Mouse (Mus musculus) forebrain, embryonic 12.5 days (tissue): ENCODE measurements at regions not wholly inside any gene's neighbourhood (a gene's known extent, or its start where the extent isn't known, plus 50 kb on each side); places are given as distances from the start of the nearest gene placed in this dataset.

Experiments used
- ATAC-seq: fragments of 200-750 bp; cut with Nextera tagmentation; 2 replicates; pipeline ENCODE4 v1.8.0; 2017; ENCODE audit warnings: moderate TSS enrichment; ENCODE audit not compliant: low FRiP score
- H3K27ac ChIP-seq: fragments of 300-500 bp; sonication (generic); 2 replicates; pipeline ENCODE4 v1.5.1; 2016; ENCODE audit warnings: mild to moderate bottlenecking
- H3K27me3 ChIP-seq: fragments of 300-500 bp; sonication (generic); 2 replicates; pipeline ENCODE4 v1.6.1; 2016; ENCODE audit warnings: mild to moderate bottlenecking
- H3K36me3 ChIP-seq: fragments of 300-500 bp; sonication (generic); replicated peaks from 2 replicates; pipeline ENCODE4 v1.6.1; 2016; ENCODE audit warnings: mild to moderate bottlenecking
- H3K4me1 ChIP-seq: fragments of 300-500 bp; sonication (generic); 2 replicates; pipeline ENCODE4 v1.6.1; 2016
- H3K4me2 ChIP-seq: fragments of 300-500 bp; sonication (generic); 2 replicates; pipeline ENCODE4 v1.6.1; 2016; ENCODE audit warnings: mild to moderate bottlenecking, moderate library complexity
- H3K4me3 ChIP-seq: fragments of 300-500 bp; sonication (generic); replicated peaks from 2 replicates; pipeline ENCODE4 v1.5.1; 2016; ENCODE audit warnings: mild to moderate bottlenecking
- H3K9ac ChIP-seq: fragments of 300-500 bp; sonication (generic); 2 replicates; pipeline ENCODE4 v1.6.1; 2016; ENCODE audit warnings: mild to moderate bottlenecking
- H3K9me3 ChIP-seq: fragments of 300-500 bp; sonication (generic); 2 replicates; pipeline ENCODE4 v1.6.1; 2016
- WGBS: fragments of 180-500 bp; shearing (Covaris S2); methylation state at CpG from one replicate; pipeline ENCODE4 v1.1.7; 2016; 5-methylcytosine and 5-hydroxymethylcytosine counted together

DNA sequence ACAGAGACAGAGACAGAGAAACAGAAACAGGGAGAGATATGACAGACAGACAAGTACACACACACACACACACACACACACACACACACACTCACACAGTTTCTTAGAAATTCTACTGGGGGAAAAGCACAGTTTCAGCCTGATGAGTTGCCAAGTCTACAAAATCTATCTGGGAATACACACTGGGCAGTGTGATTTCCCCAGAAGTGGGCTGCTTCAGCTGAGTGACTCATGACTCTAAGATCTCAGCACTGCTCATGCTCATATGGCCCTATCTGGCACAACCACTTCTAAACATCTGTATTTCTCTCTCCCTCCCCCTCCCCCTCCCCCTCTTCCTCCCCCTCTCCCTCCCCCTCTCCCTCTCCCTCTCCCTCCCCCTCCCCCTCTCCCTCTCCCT lies 204.5 kb upstream of the Foxq1 start:
- ATAC-seq: no peak
- H3K27me3 ChIP-seq: no peaks in the 10 kb centered on the region
- no peak overlapping the region for H3K4me3 ChIP-seq
- no peak overlapping the region for H3K9ac ChIP-seq
- no peaks in the 10 kb centered on the region for H3K9me3 ChIP-seq
- no peak overlapping the region for H3K4me2 ChIP-seq
- H3K4me1 ChIP-seq: no peaks in the 10 kb centered on the region
- no peak overlapping the region for H3K27ac ChIP-seq
- H3K36me3 ChIP-seq: no peaks in the 10 kb centered on the region

DNA sequence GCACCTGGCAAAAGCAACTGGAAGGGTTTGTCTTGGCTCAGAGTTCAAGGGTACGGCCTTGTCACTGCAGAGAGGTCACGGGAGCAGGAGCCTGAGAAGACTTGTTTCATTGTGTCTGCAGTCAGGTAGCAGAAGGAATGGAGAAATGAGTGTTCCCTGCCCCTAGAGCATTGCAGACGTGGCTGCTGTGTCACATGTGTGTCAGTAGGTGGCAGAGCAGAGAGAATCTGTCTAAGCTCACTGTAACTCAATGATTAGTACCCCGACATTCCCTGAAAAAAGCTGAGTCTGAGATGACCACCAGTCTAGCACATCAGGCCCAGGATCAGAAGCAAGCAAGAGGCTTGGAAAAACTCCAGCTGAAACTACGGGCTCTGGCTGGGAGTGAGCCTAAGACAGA lies 203.1 kb upstream of the Foxq1 start:
- no peak overlapping the region for H3K9ac ChIP-seq
- ATAC-seq: no peak
- no peaks in the 10 kb centered on the region for H3K36me3 ChIP-seq
- H3K4me2 ChIP-seq: no peak overlapping the region
- H3K27me3 ChIP-seq: no peaks in the 10 kb centered on the region
- WGBS: 78% methylated on average over 5 of the region's 5 CpGs
- no peak overlapping the region for H3K27ac ChIP-seq
- H3K9me3 ChIP-seq: no peaks in the 10 kb centered on the region
- no peak overlapping the region for H3K4me3 ChIP-seq
- no peaks in the 10 kb centered on the region for H3K4me1 ChIP-seq

DNA sequence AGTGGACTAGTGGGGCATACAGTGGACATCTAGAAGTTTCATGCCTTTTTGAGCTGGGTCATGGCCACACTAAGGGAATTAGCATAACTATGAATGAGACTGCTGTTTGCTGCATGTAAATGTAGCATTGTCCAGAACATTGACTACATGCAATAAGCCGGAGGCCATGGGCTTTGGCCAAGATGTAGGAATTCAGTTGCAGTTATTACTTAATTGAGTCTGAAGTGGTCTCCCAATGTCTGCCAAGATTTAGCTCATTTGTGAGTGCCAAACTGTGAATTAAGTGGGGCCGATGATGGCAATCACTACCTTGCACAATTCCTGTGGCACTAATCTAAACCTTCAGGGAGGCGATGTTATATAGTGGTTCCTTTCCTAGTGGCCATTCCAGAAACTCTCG lies 196.6 kb upstream of the Foxq1 start:
- no peak for ATAC-seq
- Histone ChIP-seq H3K27ac (no peak overlapping the region), H3K36me3 (no peaks in the 10 kb centered on the region), H3K9ac (no peak overlapping the region), H3K4me2 (no peak overlapping the region), H3K27me3 (no peaks in the 10 kb centered on the region), H3K4me1 (no peaks in the 10 kb centered on the region), H3K4me3 (no peak overlapping the region), H3K9me3 (no peaks in the 10 kb centered on the region)
- 87% methylated on average over 4 of the region's 4 CpGs for WGBS

DNA sequence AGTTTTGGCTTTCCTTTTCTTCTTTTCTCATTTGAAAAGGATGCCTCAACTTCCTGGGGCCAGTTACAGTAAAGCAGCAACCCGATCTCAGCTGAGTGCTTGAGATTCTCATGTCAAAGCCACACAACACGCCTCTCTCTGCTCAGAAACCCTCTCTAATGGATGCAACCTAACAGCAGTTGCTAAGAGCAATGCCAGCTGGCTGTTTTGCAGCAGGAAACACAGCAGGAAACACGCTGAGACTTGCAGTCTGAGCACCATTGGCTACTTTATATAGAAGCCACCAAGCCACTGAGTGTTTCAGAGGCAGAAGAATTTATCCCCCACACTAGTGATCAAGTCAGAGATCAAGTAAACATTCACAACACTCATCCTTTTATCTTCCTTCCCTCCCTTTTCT lies 193.5 kb upstream of the Foxq1 start:
- H3K27me3 ChIP-seq: no peaks in the 10 kb centered on the region
- no peak overlapping the region for H3K9ac ChIP-seq
- H3K4me3 ChIP-seq: no peak overlapping the region
- no peak for ATAC-seq
- WGBS: 34% methylated on average over 3 of the region's 3 CpGs
- H3K27ac ChIP-seq: no peak overlapping the region
- H3K9me3 ChIP-seq: no peaks in the 10 kb centered on the region
- H3K4me1 ChIP-seq: no peaks in the 10 kb centered on the region
- no peak overlapping the region for H3K4me2 ChIP-seq
- H3K36me3 ChIP-seq: no peaks in the 10 kb centered on the region

DNA sequence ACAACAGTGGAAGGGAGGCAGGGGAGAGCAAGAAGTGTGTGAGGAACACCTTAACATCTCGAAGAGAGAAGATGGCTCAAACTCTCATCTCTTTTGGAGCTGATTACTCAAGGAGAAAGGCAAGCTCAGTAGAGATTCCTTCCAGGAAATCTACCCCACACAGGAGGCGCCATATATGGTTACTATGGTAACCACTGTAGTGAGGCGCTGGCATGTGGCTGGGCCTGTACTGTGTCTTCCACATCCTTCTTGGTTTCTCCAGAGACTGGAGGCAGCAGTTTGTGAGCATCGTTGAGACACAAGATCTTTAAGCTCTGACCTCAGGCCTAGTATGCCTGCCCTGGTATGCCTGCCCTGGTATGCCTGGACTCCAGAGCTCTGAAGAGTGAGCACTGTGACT lies 191.6 kb upstream of the Foxq1 start:
- H3K36me3 ChIP-seq: no peaks in the 10 kb centered on the region
- H3K9me3 ChIP-seq: no peaks in the 10 kb centered on the region
- no peaks in the 10 kb centered on the region for H3K4me1 ChIP-seq
- no peak overlapping the region for H3K4me2 ChIP-seq
- H3K27me3 ChIP-seq: no peaks in the 10 kb centered on the region
- WGBS: 76% methylated on average over 4 of the region's 4 CpGs
- H3K27ac ChIP-seq: no peak overlapping the region
- no peak overlapping the region for H3K4me3 ChIP-seq
- no peak for ATAC-seq
- H3K9ac ChIP-seq: no peak overlapping the region

DNA sequence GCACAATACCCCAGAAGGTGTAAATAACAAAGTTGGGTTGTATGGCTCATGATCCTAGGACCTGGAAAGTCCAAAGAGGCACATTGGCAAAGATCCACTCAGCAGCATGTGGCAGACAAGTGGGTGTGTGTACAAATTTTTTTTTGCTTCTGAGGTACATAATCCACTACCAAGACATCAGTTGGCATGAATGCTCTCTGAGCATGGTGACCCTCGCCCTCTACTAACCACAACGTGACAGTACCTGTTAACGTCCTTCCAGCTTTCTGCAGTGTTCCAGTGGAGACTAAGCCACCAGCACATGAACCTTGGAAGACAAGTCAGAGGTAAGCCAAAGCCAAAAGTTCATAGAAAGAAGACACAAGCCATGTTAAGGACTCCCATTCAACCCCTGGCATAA lies 188.7 kb upstream of the Foxq1 start:
- 92% methylated on average over 3 of the region's 3 CpGs for WGBS
- H3K4me3 ChIP-seq: no peak overlapping the region
- H3K27me3 ChIP-seq: no peaks in the 10 kb centered on the region
- no peak overlapping the region for H3K9ac ChIP-seq
- no peaks in the 10 kb centered on the region for H3K9me3 ChIP-seq
- H3K36me3 ChIP-seq: no peaks in the 10 kb centered on the region
- ATAC-seq: no peak
- no peaks in the 10 kb centered on the region for H3K4me1 ChIP-seq
- H3K27ac ChIP-seq: no peak overlapping the region
- H3K4me2 ChIP-seq: no peak overlapping the region

DNA sequence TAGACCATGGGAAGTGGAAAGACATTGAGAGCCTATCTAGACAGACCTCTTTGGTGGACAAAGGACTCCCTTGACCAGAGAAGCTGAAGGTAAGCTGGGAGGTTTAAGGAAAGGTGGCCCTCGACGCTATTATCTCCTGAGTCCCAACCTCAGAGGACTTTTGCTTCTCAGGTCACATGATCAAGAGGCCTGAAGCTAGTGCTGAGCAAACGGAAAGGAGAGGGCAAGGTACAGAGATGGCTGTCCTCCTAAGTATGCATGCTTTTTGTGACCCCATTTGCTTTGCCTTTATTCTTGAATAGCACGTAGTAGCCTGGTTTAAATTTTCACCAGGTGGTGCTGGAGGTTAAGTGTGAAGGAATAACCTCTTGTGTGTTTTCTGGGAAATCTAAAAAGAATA lies 186.8 kb upstream of the Foxq1 start:
- no peak overlapping the region for H3K27ac ChIP-seq
- 88% methylated on average over 4 of the region's 4 CpGs for WGBS
- H3K36me3 ChIP-seq: no peaks in the 10 kb centered on the region
- no peak for ATAC-seq
- H3K4me3 ChIP-seq: no peak overlapping the region
- H3K27me3 ChIP-seq: no peaks in the 10 kb centered on the region
- no peaks in the 10 kb centered on the region for H3K9me3 ChIP-seq
- H3K4me1 ChIP-seq: no peaks in the 10 kb centered on the region
- H3K4me2 ChIP-seq: no peak overlapping the region
- H3K9ac ChIP-seq: no peak overlapping the region

DNA sequence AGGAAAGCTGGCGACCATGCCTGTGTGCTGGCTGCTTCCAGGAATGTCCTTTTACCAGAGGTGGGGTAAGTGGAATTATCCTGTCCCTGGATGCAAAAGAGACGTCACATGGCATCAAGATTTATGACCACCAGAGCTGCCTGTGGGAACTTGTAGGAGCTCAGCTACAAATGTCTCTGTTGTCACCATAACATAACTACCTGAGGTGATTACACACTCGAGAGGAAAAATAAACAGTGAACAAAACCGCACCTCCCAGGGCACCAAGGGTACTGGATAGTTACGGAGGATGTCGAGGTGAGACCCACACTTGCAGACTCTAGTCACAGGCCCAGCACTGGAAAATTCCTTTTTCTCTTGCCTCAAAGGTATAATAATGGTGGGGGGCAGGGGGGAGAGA lies 185.1 kb upstream of the Foxq1 start:
- no peak overlapping the region for H3K27ac ChIP-seq
- no peak overlapping the region for H3K4me3 ChIP-seq
- no peaks in the 10 kb centered on the region for H3K9me3 ChIP-seq
- no peak overlapping the region for H3K4me2 ChIP-seq
- H3K9ac ChIP-seq: no peak overlapping the region
- ATAC-seq: no peak
- no peaks in the 10 kb centered on the region for H3K4me1 ChIP-seq
- no peaks in the 10 kb centered on the region for H3K27me3 ChIP-seq
- no peaks in the 10 kb centered on the region for H3K36me3 ChIP-seq
- 79% methylated on average over 6 of the region's 6 CpGs for WGBS

DNA sequence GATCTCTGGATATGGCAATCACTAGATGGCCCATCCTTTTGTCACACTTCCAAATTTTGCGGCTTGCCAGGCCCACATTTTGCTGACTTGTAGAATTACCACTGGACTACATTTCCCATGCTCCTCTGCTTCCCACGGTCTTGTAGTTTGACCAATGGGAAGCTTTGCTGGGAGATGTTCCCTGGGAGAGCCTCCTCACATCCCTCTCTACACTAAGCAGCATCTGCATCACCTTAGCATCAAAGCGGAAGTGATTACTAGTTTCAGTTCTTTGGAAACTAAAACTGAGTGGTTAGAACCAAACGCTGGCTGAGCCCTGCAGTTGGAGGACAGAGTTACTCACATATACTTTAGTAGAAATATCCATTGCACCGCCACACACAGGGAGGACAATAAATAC lies 181.9 kb upstream of the Foxq1 start:
- Histone ChIP-seq H3K27me3 (no peaks in the 10 kb centered on the region), H3K4me1 (no peaks in the 10 kb centered on the region), H3K36me3 (no peaks in the 10 kb centered on the region), H3K4me2 (no peak overlapping the region), H3K9me3 (no peaks in the 10 kb centered on the region), H3K9ac (no peak overlapping the region), H3K27ac (no peak overlapping the region), H3K4me3 (no peak overlapping the region)
- peak; percentile 67; the same call in 1 of the 2 replicates for ATAC-seq
- 59% methylated on average over 5 of the region's 5 CpGs for WGBS

DNA sequence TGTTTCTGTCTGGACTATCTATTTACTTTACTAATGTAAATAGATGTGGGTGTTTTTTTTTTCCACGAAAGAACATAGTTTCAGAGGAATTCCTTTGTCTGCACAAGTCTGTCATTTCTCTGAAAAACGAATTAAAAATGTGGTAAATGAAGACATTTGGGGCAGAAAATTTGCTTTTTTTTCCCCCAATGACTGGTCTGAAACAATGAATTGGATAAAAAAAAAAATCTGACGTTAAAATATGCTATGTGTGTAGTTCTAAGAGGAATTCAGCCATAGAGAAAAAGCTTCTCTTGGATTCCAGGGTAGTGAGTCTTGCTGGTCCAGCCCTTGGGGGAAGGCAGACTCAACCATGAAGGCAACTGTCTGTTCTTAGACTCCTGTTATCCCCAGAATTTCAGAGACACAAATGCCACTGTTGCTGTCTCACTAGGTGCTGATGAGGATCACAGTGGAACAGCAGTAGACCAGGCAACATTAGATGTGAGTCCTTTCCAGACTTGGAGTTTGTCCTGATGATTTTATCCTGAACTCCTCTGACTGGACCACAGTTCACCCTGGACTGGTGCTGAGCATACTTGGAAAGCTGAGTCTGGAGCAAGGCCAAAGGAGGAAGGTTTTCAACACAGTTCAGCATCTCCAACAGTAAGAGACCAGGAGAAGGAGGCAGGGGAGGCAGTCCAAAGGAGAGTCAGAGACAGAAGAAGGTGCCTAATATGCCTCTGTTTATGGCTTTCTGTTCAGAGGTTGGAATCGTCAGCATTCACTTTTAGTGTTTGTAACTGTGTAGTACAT lies 162.3 kb upstream of the Foxq1 start:
- no peak overlapping the region for H3K4me3 ChIP-seq
- H3K9ac ChIP-seq: no peak overlapping the region
- ATAC-seq: no peak
- no peaks in the 10 kb centered on the region for H3K9me3 ChIP-seq
- 72% methylated on average over 4 of the region's 4 CpGs for WGBS
- H3K4me2 ChIP-seq: no peak overlapping the region
- H3K27ac ChIP-seq: no peak overlapping the region
- H3K4me1 ChIP-seq: no peaks in the 10 kb centered on the region
- H3K27me3 ChIP-seq: no peaks in the 10 kb centered on the region
- H3K36me3 ChIP-seq: no peaks in the 10 kb centered on the region

DNA sequence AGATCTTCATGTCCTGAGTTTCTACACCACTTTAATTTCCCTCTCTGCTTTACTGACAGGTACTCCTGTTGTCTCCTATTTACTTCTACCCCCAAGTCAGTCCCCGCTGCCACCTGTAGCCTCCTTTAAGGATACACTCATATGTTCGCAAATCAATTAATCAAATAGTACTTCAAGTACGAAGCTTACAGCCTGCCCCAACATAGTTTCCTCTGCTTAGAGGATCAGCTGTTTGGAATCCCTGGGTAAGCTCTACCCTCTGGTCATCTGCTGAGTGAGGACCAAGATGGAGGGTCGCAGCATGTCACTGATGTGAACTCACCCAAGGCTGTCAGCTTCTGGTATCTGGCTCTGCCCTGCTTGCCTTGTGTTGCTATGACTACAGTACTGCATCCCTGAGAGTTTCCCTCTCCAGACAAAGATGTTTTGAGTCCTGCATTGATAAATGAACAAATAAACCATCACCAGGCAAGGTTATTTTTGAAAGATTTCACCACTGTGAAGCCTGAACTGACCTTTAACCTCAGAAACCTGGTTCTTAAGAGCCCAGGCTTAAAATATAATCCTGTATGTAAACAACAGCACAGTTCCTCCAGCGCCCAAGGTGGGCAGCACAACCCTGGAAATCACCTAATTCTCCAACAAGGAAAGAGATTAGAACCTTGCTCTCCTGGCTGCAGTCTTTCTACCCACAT lies 159.6 kb upstream of the Foxq1 start:
- H3K27ac ChIP-seq: no peak overlapping the region
- ATAC-seq: no peak
- 85% methylated on average over 5 of the region's 5 CpGs for WGBS
- no peak overlapping the region for H3K9ac ChIP-seq
- H3K27me3 ChIP-seq: no peaks in the 10 kb centered on the region
- no peaks in the 10 kb centered on the region for H3K4me1 ChIP-seq
- H3K9me3 ChIP-seq: no peaks in the 10 kb centered on the region
- H3K4me3 ChIP-seq: no peak overlapping the region
- H3K36me3 ChIP-seq: no peaks in the 10 kb centered on the region
- H3K4me2 ChIP-seq: no peak overlapping the region

DNA sequence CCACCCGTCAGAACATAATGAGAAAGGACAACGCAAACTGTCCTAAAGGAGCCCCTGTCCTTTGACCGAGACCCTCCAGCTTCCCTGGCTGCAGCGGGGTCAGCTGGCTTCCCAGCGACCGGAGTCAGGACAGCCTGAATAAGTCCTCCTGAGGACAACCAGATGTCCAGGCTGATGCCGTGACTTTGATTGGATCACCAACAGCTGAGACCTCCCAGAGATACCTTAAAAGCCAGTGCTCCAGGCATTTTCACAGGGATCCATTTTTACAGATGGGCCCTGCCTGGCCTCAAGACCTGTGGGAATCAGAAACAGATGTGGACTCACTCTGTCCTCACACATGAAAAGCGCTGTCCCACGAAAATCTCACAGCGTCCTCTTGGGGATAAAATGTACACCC lies 158.7 kb upstream of the Foxq1 start:
- Histone ChIP-seq H3K9me3 (no peaks in the 10 kb centered on the region), H3K36me3 (no peaks in the 10 kb centered on the region), H3K27me3 (no peaks in the 10 kb centered on the region), H3K4me3 (no peak overlapping the region), H3K4me2 (no peak overlapping the region), H3K9ac (no peak overlapping the region), H3K27ac (no peak overlapping the region), H3K4me1 (no peaks in the 10 kb centered on the region)
- ATAC-seq: no peak
- WGBS: 77% methylated on average over 10 of the region's 10 CpGs

DNA sequence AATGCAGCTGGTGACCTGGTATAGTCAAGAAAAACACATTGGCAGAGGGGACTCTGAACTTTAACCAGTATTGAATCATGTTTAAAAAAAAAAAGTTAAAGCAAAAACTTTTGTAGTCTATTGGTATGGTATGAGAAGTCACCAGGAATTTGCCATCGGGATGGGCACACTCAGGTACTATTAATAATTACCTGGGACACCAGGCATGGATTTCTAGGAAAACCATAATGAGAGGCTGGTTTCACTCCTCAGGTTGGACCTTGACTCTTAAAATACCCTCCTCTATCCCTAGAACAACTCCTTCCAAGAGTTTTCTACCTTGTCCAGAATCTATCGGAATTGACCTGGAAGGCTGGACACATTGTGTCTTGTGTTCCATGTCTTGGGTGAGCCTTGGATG lies 155.5 kb upstream of the Foxq1 start:
- H3K4me2 ChIP-seq: no peak overlapping the region
- WGBS: 98% methylated on average over 2 of the region's 2 CpGs
- no peaks in the 10 kb centered on the region for H3K9me3 ChIP-seq
- no peak overlapping the region for H3K4me3 ChIP-seq
- H3K4me1 ChIP-seq: no peaks in the 10 kb centered on the region
- H3K27me3 ChIP-seq: no peaks in the 10 kb centered on the region
- no peaks in the 10 kb centered on the region for H3K36me3 ChIP-seq
- no peak overlapping the region for H3K9ac ChIP-seq
- H3K27ac ChIP-seq: no peak overlapping the region
- no peak for ATAC-seq
